Mouse (Mus musculus): ENCODE results near the gene Dnase2a.

- TF ChIP-seq USF1 (IDR thresholded peaks at IDR 0.05; ENCODE audit: low read depth) (no peak), CTCF (IDR thresholded peaks at IDR 0.05; ENCODE audit: control insufficient read depth, insufficient read depth, insufficient read length) (no peak), MYOD1 (IDR thresholded peaks at IDR 0.05; ENCODE audit: control insufficient read depth, insufficient read length, low read depth) (no peak), CEBPB (IDR thresholded peaks at IDR 0.05; ENCODE audit: low read depth) (no peak), MAX (IDR thresholded peaks at IDR 0.05) (no peak)
These were observed 41.4 kb downstream of the Dnase2a start for GRCm38 (mm10) chr8:84949753-84950152.
